Mouse (Mus musculus): ENCODE results near the gene Maml3.

GRCm38 (mm10) chr3:51840095-51840805 lies 264.6 kb downstream of the Maml3 start:
- TF ChIP-seq POLR2AphosphoS2 (IDR thresholded peaks at IDR 0.05; ENCODE audit: insufficient read length, low read depth) (no peak), POLR2A (IDR thresholded peaks at IDR 0.05; ENCODE audit: insufficient read length, low read depth) (no peak), MYOD1 (IDR thresholded peaks at IDR 0.05; ENCODE audit: control insufficient read depth in 1 of 3, insufficient read length in 2 of 3, low read depth in 2 of 3) (no peak), MAX (IDR thresholded peaks at IDR 0.05; ENCODE audit: low read depth) (no peak), USF1 (IDR thresholded peaks at IDR 0.05; ENCODE audit: low read depth) (no peak), E2F4 (IDR thresholded peaks at IDR 0.05; ENCODE audit: insufficient read depth) (no peak), CEBPB (IDR thresholded peaks at IDR 0.05; ENCODE audit: insufficient read depth, poor library complexity, severe bottlenecking) (no peak), TCF12 (IDR thresholded peaks at IDR 0.05; ENCODE audit: insufficient read depth, poor library complexity, severe bottlenecking) (no peak), MYOG (IDR thresholded peaks at IDR 0.05; ENCODE audit: control insufficient read depth in 1 of 3, insufficient read depth in 1 of 3, insufficient read length in 2 of 3, low read depth in 2 of 3) (no peak), SRF (IDR thresholded peaks at IDR 0.05; ENCODE audit: control insufficient read depth, insufficient read length, low read depth) (no peak), TCF3 (IDR thresholded peaks at IDR 0.05; ENCODE audit: insufficient read length, low read depth) (no peak)

Data from myocyte (in vitro differentiated cells).